Mouse (Mus musculus) liver, adult 2 months (tissue): Measurements from ENCODE around the gene Prr18.
A peak's percentile ranks its signal among the peaks of the same experiment; 100 is the strongest.

Experiments used
- CTCF ChIP-seq: fragments of 200-500 bp; IDR thresholded peaks from 2 replicates; pipeline ENCODE4 v1.5.1; 2011; ENCODE audit warnings: low read depth, low read length, control low read depth
- POLR2A ChIP-seq: fragments of 200-500 bp; IDR thresholded peaks from 2 replicates; pipeline ENCODE4 v1.6.1; 2011; ENCODE audit warnings: low read length, control low read depth; ENCODE audit not compliant: insufficient read depth; ENCODE audit errors: extremely low read depth

DNA sequence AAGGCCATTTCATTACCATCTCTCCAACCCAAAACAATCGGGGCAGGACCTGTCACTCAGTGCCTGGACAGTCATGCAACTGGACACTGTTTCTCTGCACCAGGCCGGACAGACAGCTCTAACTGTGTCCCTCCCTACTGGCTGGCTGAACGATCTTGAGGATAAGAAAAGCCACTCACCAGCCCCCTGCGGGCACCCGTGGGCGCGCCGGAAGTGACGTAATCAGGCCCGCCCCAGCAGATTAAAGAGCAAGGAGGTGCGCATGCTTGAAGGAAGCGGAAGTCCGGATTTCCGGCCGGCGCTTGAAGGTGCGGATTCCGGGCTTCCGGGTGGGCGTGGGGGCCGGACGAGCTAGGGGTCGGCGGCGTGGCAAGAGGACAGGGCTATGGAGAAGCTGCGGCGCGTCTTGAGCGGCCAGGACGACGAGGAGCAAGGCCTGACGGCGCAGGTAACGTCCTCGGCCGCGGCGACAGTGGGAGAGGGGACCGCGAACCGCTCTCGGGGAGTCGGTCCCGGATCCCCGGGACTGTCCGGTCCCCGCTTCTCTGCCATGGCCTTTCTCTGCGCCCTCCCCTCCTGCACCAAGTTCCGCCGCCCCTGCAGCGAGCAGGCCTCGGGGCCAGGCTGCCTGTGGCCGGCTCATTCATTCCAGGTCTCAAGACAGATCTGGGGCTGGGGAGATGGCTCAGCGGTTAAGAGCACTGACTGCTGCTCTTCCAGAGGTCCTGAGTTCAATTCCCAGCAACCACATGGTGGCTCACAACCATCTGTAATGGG lies 26.2 kb upstream of the Prr18 start, which contains the start of gene Sft2d1:
- TF ChIP-seq CTCF (no peak), POLR2A (0 out of 2 replicates have a peak, but pooled peaks have one; percentile 10)
